Mouse (Mus musculus) midbrain, embryonic 14.5 days (tissue): ENCODE results near the gene Lca5. TPM values are rescaled to one million over a fixed set of nuclear protein-coding genes. Genes with fewer than 3 reads are reported as not detected.

Experiments
- ATAC-seq: fragments of 200-750 bp; cut with Nextera tagmentation; 2 replicates; pipeline ENCODE4 v1.8.0; 2017; ENCODE audit warnings: moderate number of reproducible peaks, moderate library complexity; ENCODE audit not compliant: low FRiP score, low TSS enrichment
- DNase-seq: peaks from one replicate; pipeline ENCODE4 v3.0.0-alpha.2; 2015
- H3K27ac ChIP-seq: fragments of 300-500 bp; sonication (generic); replicated peaks from 2 replicates; pipeline ENCODE4 v1.5.1; 2014; ENCODE audit warnings: mild to moderate bottlenecking, low read depth, low read length, moderate library complexity
- H3K27me3 ChIP-seq: fragments of 300-500 bp; sonication (generic); 2 replicates; pipeline ENCODE4 v1.6.1; 2014; ENCODE audit warnings: low read length, control low read depth, mixed read lengths; ENCODE audit not compliant: control insufficient read depth, insufficient read depth
- H3K36me3 ChIP-seq: fragments of 300-500 bp; sonication (generic); 2 replicates; pipeline ENCODE4 v1.6.1; 2014; ENCODE audit warnings: low read length, control low read depth; ENCODE audit not compliant: control insufficient read depth, insufficient read depth
- H3K4me1 ChIP-seq: fragments of 300-500 bp; sonication (generic); 2 replicates; pipeline ENCODE4 v1.6.1; 2014; ENCODE audit warnings: mild to moderate bottlenecking, antibody characterized with exemption, low read length, control low read depth; ENCODE audit not compliant: control insufficient read depth, insufficient read depth
- H3K4me2 ChIP-seq: fragments of 300-500 bp; sonication (generic); 2 replicates; pipeline ENCODE4 v1.6.1; 2014; ENCODE audit warnings: mild to moderate bottlenecking, low read length, moderate library complexity
- H3K4me3 ChIP-seq: fragments of 300-500 bp; sonication (generic); replicated peaks from 2 replicates; pipeline ENCODE4 v1.5.1; 2014; ENCODE audit warnings: low read depth, low read length
- H3K9ac ChIP-seq: fragments of 300-500 bp; sonication (generic); replicated peaks from 2 replicates; pipeline ENCODE4 v1.6.1; 2014; ENCODE audit warnings: mild to moderate bottlenecking, low read length, moderate library complexity
- H3K9me3 ChIP-seq: fragments of 300-500 bp; sonication (generic); 2 replicates; pipeline ENCODE4 v1.6.1; 2016; ENCODE audit warnings: low read length, control low read depth, mixed read lengths; ENCODE audit not compliant: control insufficient read depth
- WGBS: fragments of 180-500 bp; shearing (Covaris S2); extraction: QIAGEN DNeasy Blood & Tissue Kit; methylation state at CpG from one replicate; pipeline ENCODE4 v1.1.7; 2014; 5-methylcytosine and 5-hydroxymethylcytosine counted together
- polyA plus RNA-seq: library from polyadenylated mRNA; unstranded; fragments of >200 nt; fragmentation: Nextera tagmentation; extraction: Ambion mirVana; gene quantifications from 2 replicates; pipeline ENCODE4 v1.2.1, GENCODE M21; 2014

Gene Lca5
- polyA plus RNA-seq, 1 experiment from 2014 or later, result 23.5 TPM

GRCm38 (mm10) chr9:83447771-83448170 lies 6.8 kb upstream of the Lca5 start:
- Histone ChIP-seq H3K36me3 (no peaks in the 10 kb centered on the region), H3K9ac (peak overlapping the region; percentile 62), H3K27ac (peak overlapping the region; percentile 80), H3K4me3 (peak overlapping the region; percentile 39), H3K27me3 (no peaks in the 10 kb centered on the region), H3K9me3 (no peaks in the 10 kb centered on the region), H3K4me1 (peaks cover 4% of the 10 kb centered on the region; the same call in 1 of the 2 replicates), H3K4me2 (peak overlapping the region; percentile 57)
- WGBS, result 1% methylated on average over 22 of the region's 22 CpGs
- ATAC-seq, result peak; percentile 89
- DNase-seq, result peak; percentile 78

DNA sequence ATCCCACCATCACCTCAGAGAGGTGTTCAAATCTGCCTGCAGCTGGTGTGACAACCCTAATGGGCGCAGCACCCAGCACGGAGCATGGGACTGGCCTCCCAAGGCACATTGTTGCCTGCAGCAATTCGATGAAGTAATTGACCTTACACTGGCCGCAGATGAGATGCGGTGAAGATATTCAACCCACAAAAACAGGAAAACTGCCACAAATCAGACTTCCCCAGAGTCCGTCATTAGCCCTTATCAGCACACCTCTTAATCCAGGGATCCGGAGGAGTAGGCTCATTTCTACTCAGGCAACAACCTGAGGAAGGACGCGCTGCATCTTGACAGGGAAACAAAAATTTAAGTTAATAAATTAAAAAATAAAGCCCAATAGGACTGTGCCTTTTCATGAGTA lies 6.2 kb upstream of the Lca5 start:
- H3K27me3 ChIP-seq, result no peaks in the 10 kb centered on the region
- H3K27ac ChIP-seq, result no peak overlapping the region
- H3K9me3 ChIP-seq, result no peaks in the 10 kb centered on the region
- 66% methylated on average over 9 of the region's 9 CpGs for WGBS
- 0 out of 2 replicates have a peak, but pooled peaks have one; percentile 36 for ATAC-seq
- peak; percentile 38 for DNase-seq
- no peaks in the 10 kb centered on the region for H3K36me3 ChIP-seq
- H3K4me2 ChIP-seq, result peak overlapping the region; percentile 57
- H3K9ac ChIP-seq, result peak overlapping the region; percentile 62; the same call in 1 of the 2 replicates
- H3K4me3 ChIP-seq, result peak overlapping the region; percentile 39
- H3K4me1 ChIP-seq, result peaks cover 4% of the 10 kb centered on the region; the same call in 1 of the 2 replicates

DNA sequence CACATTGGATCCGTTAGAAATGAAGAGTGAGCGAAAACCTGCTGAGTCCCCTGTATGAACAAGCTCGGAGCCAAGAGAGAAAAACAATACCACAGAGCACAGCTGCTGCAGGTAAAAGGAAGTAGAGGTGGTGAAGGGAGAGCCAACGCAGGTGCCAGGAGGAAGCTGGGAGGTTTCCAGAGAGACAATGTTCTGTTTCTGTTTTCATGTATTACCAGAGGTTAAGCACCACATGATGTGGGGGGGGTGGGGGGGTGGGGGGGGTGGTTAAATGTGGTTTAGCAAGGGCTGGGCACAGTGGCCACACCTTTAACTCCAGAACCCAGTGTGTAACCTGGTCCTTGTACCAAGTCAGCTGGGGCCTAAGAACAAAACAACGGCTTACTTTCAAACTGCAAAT lies 3.3 kb downstream of the Lca5 start:
- H3K27ac ChIP-seq, result no peak overlapping the region
- no peak for DNase-seq
- no peaks in the 10 kb centered on the region for H3K36me3 ChIP-seq
- H3K27me3 ChIP-seq, result no peaks in the 10 kb centered on the region
- WGBS, result 84% methylated on average over 5 of the region's 5 CpGs
- no peak overlapping the region for H3K9ac ChIP-seq
- H3K4me1 ChIP-seq, result peaks cover 9% of the 10 kb centered on the region
- H3K9me3 ChIP-seq, result no peaks in the 10 kb centered on the region
- ATAC-seq, result no peak
- H3K4me2 ChIP-seq, result no peak overlapping the region
- no peak overlapping the region for H3K4me3 ChIP-seq

DNA sequence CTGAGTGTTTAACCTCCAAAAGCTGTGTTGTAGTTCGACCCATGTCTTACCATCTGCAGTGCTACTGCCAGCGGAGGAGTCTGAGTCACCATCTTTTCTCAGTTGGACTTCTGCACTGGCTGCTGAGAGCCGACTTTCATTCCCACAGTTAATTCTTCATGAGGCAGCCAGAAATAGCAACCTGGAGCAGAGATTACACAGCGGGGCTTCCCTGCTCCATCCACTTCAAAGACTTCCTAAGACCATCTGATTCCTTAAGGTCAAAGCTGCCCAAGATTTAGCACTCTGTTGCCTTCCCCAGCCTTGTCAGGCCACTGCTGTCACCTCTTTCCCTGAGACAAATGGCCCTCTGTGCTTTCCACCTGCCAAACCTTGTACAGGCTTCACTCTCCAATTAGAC lies 6.4 kb downstream of the Lca5 start:
- no peak overlapping the region for H3K27ac ChIP-seq
- H3K4me1 ChIP-seq, result no peaks in the 10 kb centered on the region; the same call in 1 of the 2 replicates
- no peak overlapping the region for H3K4me2 ChIP-seq
- DNase-seq, result peak; percentile 38
- H3K27me3 ChIP-seq, result no peaks in the 10 kb centered on the region
- WGBS, result 54% methylated on average over 4 of the region's 4 CpGs
- no peak overlapping the region for H3K4me3 ChIP-seq
- no peaks in the 10 kb centered on the region for H3K36me3 ChIP-seq
- no peak overlapping the region for H3K9ac ChIP-seq
- ATAC-seq, result no peak
- H3K9me3 ChIP-seq, result no peaks in the 10 kb centered on the region

- WGBS, result 59% methylated on average over 7 of the region's 7 CpGs
- no peak overlapping the region for H3K9ac ChIP-seq
- no peaks in the 10 kb centered on the region for H3K9me3 ChIP-seq
- DNase-seq (no peak), ATAC-seq (no peak)
- no peaks in the 10 kb centered on the region for H3K27me3 ChIP-seq
- no peak overlapping the region for H3K4me3 ChIP-seq
- no peak overlapping the region for H3K27ac ChIP-seq
- no peaks in the 10 kb centered on the region for H3K36me3 ChIP-seq
- no peak overlapping the region for H3K4me2 ChIP-seq
- H3K4me1 ChIP-seq, result no peaks in the 10 kb centered on the region; the same call in 1 of the 2 replicates
Measured at GRCm38 (mm10) chr9:83433661-83434060, 7.3 kb downstream of the Lca5 start.

DNA sequence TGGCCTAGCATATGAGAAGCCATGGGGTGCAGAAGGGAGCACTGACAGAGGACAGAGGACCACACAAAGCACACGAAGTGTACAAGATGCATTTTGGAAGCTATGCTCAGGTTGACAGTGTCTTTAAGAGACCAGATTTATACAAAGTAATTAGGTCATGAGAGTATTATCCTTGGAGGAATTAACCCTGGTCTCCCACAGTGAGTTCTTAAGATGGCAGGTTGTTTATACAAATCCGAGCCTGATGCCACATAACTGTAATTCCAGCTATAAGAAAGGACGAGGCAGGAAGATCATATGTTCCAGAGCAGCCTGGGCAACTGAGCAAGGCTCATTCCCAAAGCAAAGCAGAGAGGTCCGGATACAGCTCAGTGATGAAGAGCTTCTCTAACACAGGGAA lies 13.0 kb downstream of the Lca5 start:
- no peaks in the 10 kb centered on the region for H3K27me3 ChIP-seq
- 88% methylated on average over 4 of the region's 4 CpGs for WGBS
- no peak for ATAC-seq

GRCm38 (mm10) chr9:83418965-83419364 lies 22.0 kb downstream of the Lca5 start:
- DNase-seq (no peak), ATAC-seq (no peak)
- Histone ChIP-seq H3K4me3 (no peak overlapping the region), H3K9me3 (no peaks in the 10 kb centered on the region), H3K27me3 (no peaks in the 10 kb centered on the region), H3K4me1 (no peaks in the 10 kb centered on the region), H3K27ac (no peak overlapping the region), H3K36me3 (peaks cover 19% of the 10 kb centered on the region), H3K9ac (no peak overlapping the region), H3K4me2 (no peak overlapping the region)
- 93% methylated on average over 5 of the region's 5 CpGs for WGBS

More for the DNA sequence above, 13.0 kb downstream of the Lca5 start:
- Histone ChIP-seq H3K4me2 (no peak overlapping the region), H3K4me1 (no peaks in the 10 kb centered on the region), H3K36me3 (peaks cover 14% of the 10 kb centered on the region), H3K27ac (no peak overlapping the region), H3K9ac (no peak overlapping the region), H3K9me3 (no peaks in the 10 kb centered on the region), H3K4me3 (no peak overlapping the region)
- DNase-seq, result no peak

DNA sequence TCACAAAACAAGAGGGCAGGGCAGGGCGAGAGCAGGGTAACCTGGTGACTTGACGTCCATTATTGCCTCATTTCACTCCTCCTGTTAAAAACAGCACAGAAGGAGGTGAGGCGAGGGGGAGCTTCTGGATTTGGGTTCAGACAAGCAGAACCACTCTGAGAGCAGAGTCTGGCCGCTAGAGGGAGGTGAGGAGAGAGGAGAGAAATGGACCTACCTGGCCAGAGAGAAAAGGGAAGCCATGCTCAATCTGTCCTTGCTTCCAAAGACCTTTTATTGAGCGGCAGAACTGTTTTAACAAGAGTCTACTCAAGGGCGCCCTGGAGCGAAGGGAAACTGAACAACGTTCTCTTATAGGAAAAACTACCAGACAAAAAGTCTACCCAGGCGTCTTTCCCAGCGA lies 27.9 kb downstream of the Lca5 start:
- Histone ChIP-seq H3K27ac (no peak overlapping the region), H3K4me2 (no peak overlapping the region), H3K9ac (no peak overlapping the region), H3K4me3 (no peak overlapping the region), H3K9me3 (no peaks in the 10 kb centered on the region), H3K27me3 (no peaks in the 10 kb centered on the region), H3K36me3 (peaks cover 13% of the 10 kb centered on the region; the same call in 1 of the 2 replicates), H3K4me1 (no peaks in the 10 kb centered on the region)
- 76% methylated on average over 10 of the region's 10 CpGs for WGBS
- ATAC-seq (no peak), DNase-seq (no peak)

DNA sequence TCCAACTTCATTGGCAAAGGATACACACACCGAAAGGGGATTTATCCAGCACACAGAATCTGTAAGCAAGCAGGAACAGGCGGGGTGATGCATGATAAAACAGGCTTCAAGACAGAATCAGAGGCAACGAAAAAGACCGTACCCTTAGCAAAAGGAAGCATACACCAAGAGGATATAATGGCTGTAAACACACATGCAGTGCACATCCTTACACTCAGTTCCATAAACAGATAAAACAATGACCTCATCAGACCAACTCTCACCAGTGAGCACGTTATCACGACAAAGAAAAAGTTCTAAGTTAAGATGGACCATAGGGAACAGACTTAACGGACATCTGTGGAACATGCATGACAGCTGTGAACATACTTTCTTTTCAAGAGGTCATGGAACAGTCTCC lies 35.8 kb downstream of the Lca5 start:
- WGBS, result 79% methylated on average over 7 of the region's 7 CpGs
- Histone ChIP-seq H3K27me3 (no peaks in the 10 kb centered on the region), H3K4me3 (no peak overlapping the region), H3K9me3 (no peaks in the 10 kb centered on the region), H3K4me2 (no peak overlapping the region), H3K27ac (no peak overlapping the region), H3K36me3 (peaks cover 5% of the 10 kb centered on the region), H3K9ac (no peak overlapping the region), H3K4me1 (no peaks in the 10 kb centered on the region)
- ATAC-seq (no peak), DNase-seq (no peak)
